In genomic region chr9:32709764-32710734, GRCm38 (mm10) we compare ENCODE assay signal across 10 mouse cellular contexts.
A peak's percentile ranks its signal among the peaks of the same experiment; 100 is the strongest.
DNase-seq lines count a peak whose midpoint lies in the region; ATAC-seq and TF ChIP-seq lines count a peak whose summit lies in the region.
"Had no signal": no experiment of that assay in that cellular context is flagged by ENCODE, and none has a peak within 500 bp of the region (broad histone marks: within the 10 kb centered on the region; RNA-seq: fewer than 3 reads in every experiment).

No protein-coding gene starts in this region.

- no peak for TF ChIP-seq EP300 in heart, postnatal 0 days (IDR thresholded peaks at IDR 0.05; ENCODE audit: low read depth)

- no peak for DNase-seq in lung, postnatal 25 days (ENCODE audit: low spot score)
- no peak for DNase-seq in Patski (ENCODE audit: low read depth, low spot score)
- DNase-seq in heart, postnatal 0 days (ENCODE audit: low spot score) = no peak
- DNase-seq in ovary, postnatal 14 days (ENCODE audit: low spot score) = no peak
- DNase-seq in neural tube, embryonic 10.5 days (ENCODE audit: extremely low spot score, low spot score) = no peak
- DNase-seq: adrenal gland, postnatal 25 days; left cerebral cortex, postnatal 4 days had no signal

- WGBS in lung, embryonic 15.5 days = 51% methylated on average over 17 of the region's 17 CpGs
- 49% methylated on average over 17 of the region's 17 CpGs for WGBS in heart, postnatal 0 days

- H3K27ac ChIP-seq in lung, embryonic 15.5 days = peak overlapping the region; percentile 32; the same call in 1 of the 2 replicates
- peak overlapping the region; percentile 78 for H3K27ac ChIP-seq in heart, postnatal 0 days (ENCODE audit: low read depth)
- H3K27ac ChIP-seq: hindbrain, embryonic 15.5 days had no signal

- H3K27me3 ChIP-seq in lung, embryonic 15.5 days = no peaks in the 10 kb centered on the region
- H3K27me3 ChIP-seq in Patski = no peaks in the 10 kb centered on the region
- H3K27me3 ChIP-seq in heart, postnatal 0 days (ENCODE audit: control insufficient read depth, insufficient read depth, low read length) = no peaks in the 10 kb centered on the region

- peak overlapping the region; percentile 16; the same call in 1 of the 2 replicates for H3K4me2 ChIP-seq in lung, embryonic 15.5 days
- peak overlapping the region; percentile 36; the same call in 1 of the 2 replicates for H3K4me2 ChIP-seq in heart, postnatal 0 days (ENCODE audit: low read depth, low read length)
- H3K4me2 ChIP-seq: hindbrain, embryonic 15.5 days had no signal

- TF ChIP-seq CTCF in Patski (IDR thresholded peaks at IDR 0.05) = no peak
- TF ChIP-seq CTCF in heart, postnatal 0 days (IDR thresholded peaks at IDR 0.05; ENCODE audit: low read depth) = no peak

- H3K36me3 ChIP-seq in lung, embryonic 15.5 days = no peaks in the 10 kb centered on the region
- H3K36me3 ChIP-seq in heart, postnatal 0 days (replicated peaks; ENCODE audit: control insufficient read depth, insufficient read depth, low read length) = 0 out of 2 replicates have a peak, but pooled peaks cover 15% of the 10 kb centered on the region
- H3K36me3 ChIP-seq: hindbrain, embryonic 15.5 days had no signal

- no peak for ATAC-seq in lung, embryonic 15.5 days (ENCODE audit: borderline replicate concordance, extremely low read depth, low FRiP score, low TSS enrichment)
- peak; percentile 52 for ATAC-seq in Patski
- ATAC-seq in heart, postnatal 0 days (ENCODE audit: insufficient read depth, low read depth) = peak; percentile 12; the same call in 1 of the 2 replicates
- ATAC-seq in neutrophil, adult 5-6 weeks (ENCODE audit: extremely low read depth, insufficient number of reproducible peaks, low FRiP score, poor library complexity, severe bottlenecking) = peak; percentile 10; the same call in 1 of the 2 replicates

- CTCF ChIA-PET in Patski (lab: Charles Lee) = interaction anchor here (0.6 to 1.7 kb wide), 3 partner anchors 9 to 14 kb away, joined by 3 to 6 read pairs (median 3); no protein-coding TSS in a partner anchor

- no peaks in the 10 kb centered on the region for H3K9me3 ChIP-seq in lung, embryonic 15.5 days
- H3K9me3 ChIP-seq in heart, postnatal 0 days (replicated peaks; ENCODE audit: control insufficient read depth, low read length) = no peaks in the 10 kb centered on the region
- H3K9me3 ChIP-seq: hindbrain, embryonic 15.5 days had no signal

- in situ Hi-C loops in Patski (cut with MboI; ENCODE audit: low pct_unique_long_range_greater_than_20kb) = loop anchor here (5.0 to 25.0 kb wide), 2 partner anchors 232 to 527 kb away; no protein-coding TSS in a partner anchor

- H3K9ac ChIP-seq in lung, embryonic 15.5 days = no peak overlapping the region
- H3K9ac ChIP-seq in heart, postnatal 0 days (replicated peaks; ENCODE audit: low read depth, low read length) = 0 out of 2 replicates have a peak overlapping the region, but pooled peaks have one; percentile 16
- H3K9ac ChIP-seq: hindbrain, embryonic 15.5 days had no signal

- no peak overlapping the region for H3K4me3 ChIP-seq in lung, embryonic 15.5 days
- no peak overlapping the region for H3K4me3 ChIP-seq in heart, postnatal 0 days (ENCODE audit: low read depth, low read length)
- H3K4me3 ChIP-seq: hindbrain, embryonic 15.5 days had no signal

- POLR2A ChIA-PET in Patski (lab: Charles Lee) = interaction anchor here (0.5 to 0.6 kb wide), 2 partner anchors 31 to 93 kb away, joined by 3 read pairs; no protein-coding TSS in a partner anchor

- H3K4me1 ChIP-seq in lung, embryonic 15.5 days = peaks cover 83% of the 10 kb centered on the region
- H3K4me1 ChIP-seq in heart, postnatal 0 days (ENCODE audit: control insufficient read depth, insufficient read depth) = peaks cover 49% of the 10 kb centered on the region
- H3K4me1 ChIP-seq: hindbrain, embryonic 15.5 days had no signal
